8 mouse cellular contexts compared by ENCODE assay signal in genomic region chr11:6261434-6262082, GRCm38 (mm10). TPM values are rescaled to one million over a fixed set of nuclear protein-coding genes. Genes with fewer than 3 reads are reported as not detected.
DNase-seq lines count a peak whose midpoint lies in the region; ATAC-seq and TF ChIP-seq lines count a peak whose summit lies in the region.

No protein-coding gene starts in this region.

- no peak overlapping the region for H3K9ac ChIP-seq in hindbrain, embryonic 16.5 days (ENCODE audit: low read depth, low read length)
- H3K9ac ChIP-seq in liver, adult 2 months (ENCODE audit: low read depth, low read length) = no peak overlapping the region

- H3K4me3 ChIP-seq in forebrain, embryonic 10.5 days = no peak overlapping the region
- no peak overlapping the region for H3K4me3 ChIP-seq in hindbrain, embryonic 16.5 days (ENCODE audit: low read length)
- no peak overlapping the region; the same call in 1 of the 2 replicates for H3K4me3 ChIP-seq in liver, adult 2 months (ENCODE audit: insufficient read depth, low read depth, low read length)

- peaks cover 93% of the 10 kb centered on the region for H3K36me3 ChIP-seq in forebrain, embryonic 10.5 days (replicated peaks)
- H3K36me3 ChIP-seq in hindbrain, embryonic 16.5 days (ENCODE audit: control insufficient read depth, insufficient read depth, low read length) = peaks cover 57% of the 10 kb centered on the region
- peaks cover 30% of the 10 kb centered on the region for H3K36me3 ChIP-seq in liver, adult 2 months (ENCODE audit: control insufficient read depth, insufficient read depth, low read length)

- peaks cover 6% of the 10 kb centered on the region for H3K4me1 ChIP-seq in forebrain, embryonic 10.5 days
- H3K4me1 ChIP-seq in hindbrain, embryonic 16.5 days (ENCODE audit: control insufficient read depth, insufficient read depth, low read depth, low read length) = peaks cover 5% of the 10 kb centered on the region
- peaks cover 3% of the 10 kb centered on the region for H3K4me1 ChIP-seq in liver, adult 2 months (ENCODE audit: control insufficient read depth, insufficient read depth, low read length)

- peak; percentile 97 for TF ChIP-seq CTCF in liver, adult 2 months (IDR thresholded peaks at IDR 0.05; ENCODE audit: low read depth, low read length)

- H3K27me3 ChIP-seq in forebrain, embryonic 10.5 days (ENCODE audit: poor library complexity, severe bottlenecking) = no peaks in the 10 kb centered on the region
- no peaks in the 10 kb centered on the region for H3K27me3 ChIP-seq in hindbrain, embryonic 16.5 days (replicated peaks; ENCODE audit: control insufficient read depth, insufficient read depth, low read length)
- H3K27me3 ChIP-seq in liver, adult 2 months (ENCODE audit: control insufficient read depth, insufficient read depth, low read length) = no peaks in the 10 kb centered on the region

- H3K27ac ChIP-seq in forebrain, embryonic 10.5 days = no peak overlapping the region
- H3K27ac ChIP-seq in hindbrain, embryonic 16.5 days (ENCODE audit: low read depth, low read length) = no peak overlapping the region
- H3K27ac ChIP-seq in liver, adult 2 months (replicated peaks; ENCODE audit: insufficient read depth, low read depth, low read length) = no peak overlapping the region

- H3K4me2 ChIP-seq in hindbrain, embryonic 16.5 days (ENCODE audit: low read length) = no peak overlapping the region

- DNase-seq in left cerebral cortex, adult 18-20 months (ENCODE audit: low spot score in 2 of 2) = peak; percentile 72 to 87
- no peak for DNase-seq in left cerebral cortex, adult 11 months (ENCODE audit: low spot score)
- peak; percentile 75 for DNase-seq in c-Kit-positive CD71-negative TER-119-negative erythroid progenitor cells, embryonic 14.5 days (ENCODE audit: low read depth)
- DNase-seq in forebrain, embryonic 10.5 days (ENCODE audit: extremely low spot score, low spot score) = peak; percentile 82
- DNase-seq in liver, adult 2 months (ENCODE audit: extremely low read depth, low read depth, low spot score) = peak; percentile 49
- peak; percentile 59 to 89 for DNase-seq in spleen, postnatal 4 days (ENCODE audit: low spot score in 2 of 2)

- 85% methylated on average over 10 of the region's 10 CpGs for WGBS in forebrain, embryonic 10.5 days
- 75% methylated on average over 10 of the region's 10 CpGs for WGBS in hindbrain, embryonic 16.5 days
- 82% methylated on average over 10 of the region's 10 CpGs for WGBS in liver, adult 2 months

- no peak for TF ChIP-seq POLR2A in liver, adult 2 months (IDR thresholded peaks at IDR 0.05; ENCODE audit: extremely low read depth, insufficient read depth, low read length)

- peak; percentile 66; the same call in 1 of the 2 replicates for ATAC-seq in hindbrain, embryonic 16.5 days
- peak; percentile 56 for ATAC-seq in monocyte, adult 5-6 weeks (replicated peaks; ENCODE audit: insufficient number of reproducible peaks, low FRiP score, low TSS enrichment, poor library complexity, severe bottlenecking)

- peaks cover under 1% of the 10 kb centered on the region; the same call in 1 of the 2 replicates for H3K79me2 ChIP-seq in liver, adult 2 months (ENCODE audit: control insufficient read depth, insufficient read depth, low read length)

- no peaks in the 10 kb centered on the region for H3K9me3 ChIP-seq in forebrain, embryonic 10.5 days
- H3K9me3 ChIP-seq in hindbrain, embryonic 16.5 days (ENCODE audit: control insufficient read depth, low read length) = no peaks in the 10 kb centered on the region

RNA-seq across cellular contexts. Expression of gene Ddx56, which starts 6.0 kb away (rescaled TPM):
- total RNA-seq in left cerebral cortex, adult 18-20 months (2021) = 10 to 100 TPM; 45.6 to 48.6 TPM
- polyA plus RNA-seq in forebrain, embryonic 10.5 days (2016; fragmentation: Nextera tagmentation; extraction: Ambion mirVana) = 133 and 135 TPM in 2 replicates
- polyA plus RNA-seq in hindbrain, embryonic 16.5 days (2015; fragmentation: Nextera tagmentation; extraction: Ambion mirVana) = 69.5 and 71.3 TPM in 2 replicates
- 28.5 and 31.8 TPM in 2 replicates for total RNA-seq in liver, adult 2 months (2014; rRNA removed)
- 19.2 and 30.0 TPM in 2 replicates for polyA plus RNA-seq in liver, adult 2 months (2012; rRNA removed)
- 8.9 to 37.0 TPM (median 20.5 TPM) in 3 replicates for total RNA-seq in monocyte, adult 5-6 weeks (2017)

RNA-seq across cellular contexts. Expression of gene Tmed4, which starts 13.1 kb away (rescaled TPM):
- 10 to 100 TPM; 94.1 to 99.1 TPM for total RNA-seq in left cerebral cortex, adult 18-20 months (2021)
- 116 and 126 TPM in 2 replicates for polyA plus RNA-seq in forebrain, embryonic 10.5 days (2016; fragmentation: Nextera tagmentation; extraction: Ambion mirVana)
- polyA plus RNA-seq in hindbrain, embryonic 16.5 days (2015; fragmentation: Nextera tagmentation; extraction: Ambion mirVana) = 111 and 119 TPM in 2 replicates
- total RNA-seq in liver, adult 2 months (2014; rRNA removed) = 42.2 and 43.1 TPM in 2 replicates
- polyA plus RNA-seq in liver, adult 2 months (2012; rRNA removed) = 80.1 and 83.2 TPM in 2 replicates
- 21.0 to 35.8 TPM (median 33.1 TPM) in 3 replicates for total RNA-seq in monocyte, adult 5-6 weeks (2017)

RNA-seq across cellular contexts. Expression of gene Ogdh, which starts 29.9 kb away (rescaled TPM):
- 100 to 1,000 TPM; 228 to 260 TPM for total RNA-seq in left cerebral cortex, adult 18-20 months (2021)
- polyA plus RNA-seq in forebrain, embryonic 10.5 days (2016; fragmentation: Nextera tagmentation; extraction: Ambion mirVana) = 112 and 115 TPM in 2 replicates
- 142 and 153 TPM in 2 replicates for polyA plus RNA-seq in hindbrain, embryonic 16.5 days (2015; fragmentation: Nextera tagmentation; extraction: Ambion mirVana)
- 69.9 and 106 TPM in 2 replicates for total RNA-seq in liver, adult 2 months (2014; rRNA removed)
- 71.1 and 85.2 TPM in 2 replicates for polyA plus RNA-seq in liver, adult 2 months (2012; rRNA removed)
- 81.0 to 137 TPM (median 90.9 TPM) in 3 replicates for total RNA-seq in monocyte, adult 5-6 weeks (2017)

RNA-seq across cellular contexts. Expression of gene Npc1l1, which starts 31.6 kb away (rescaled TPM):
- total RNA-seq in left cerebral cortex, adult 18-20 months (2021) = under 1 TPM; 0.63 to 0.68 TPM
- polyA plus RNA-seq in forebrain, embryonic 10.5 days (2016; fragmentation: Nextera tagmentation; extraction: Ambion mirVana) = not detected in 2 replicates
- polyA plus RNA-seq in hindbrain, embryonic 16.5 days (2015; fragmentation: Nextera tagmentation; extraction: Ambion mirVana) = 0.04 TPM in 1 of 2 replicates, not detected in the other
- total RNA-seq in liver, adult 2 months (2014; rRNA removed) = not detected in 2 replicates
- polyA plus RNA-seq in liver, adult 2 months (2012; rRNA removed) = 0.05 TPM in 1 of 2 replicates, not detected in the other
- not detected in 3 replicates for total RNA-seq in monocyte, adult 5-6 weeks (2017)
